Mouse (Mus musculus) intestine, postnatal 0 days (tissue): ENCODE data around the gene 2310011J03Rik. TPM values are rescaled to one million over a fixed set of nuclear protein-coding genes. Genes with fewer than 3 reads are reported as not detected.
A peak's percentile ranks its signal among the peaks of the same experiment; 100 is the strongest.

Experiments used
- ATAC-seq: fragments of 200-750 bp; cut with Nextera tagmentation; 2 replicates; pipeline ENCODE4 v1.8.0; 2017; ENCODE audit warnings: mild to moderate bottlenecking, moderate TSS enrichment, moderate library complexity
- H3K27ac ChIP-seq: fragments of 300-500 bp; sonication (generic); 2 replicates; pipeline ENCODE4 v1.5.1; 2014; ENCODE audit warnings: mild to moderate bottlenecking, low read depth, low read length, moderate library complexity
- H3K27me3 ChIP-seq: fragments of 300-500 bp; sonication (generic); replicated peaks from 2 replicates; pipeline ENCODE4 v1.6.1; 2014; ENCODE audit warnings: low read length, mixed read lengths; ENCODE audit not compliant: control insufficient read depth, insufficient read depth
- H3K36me3 ChIP-seq: fragments of 300-500 bp; sonication (generic); 2 replicates; pipeline ENCODE4 v1.6.1; 2014; ENCODE audit warnings: mild to moderate bottlenecking, moderate library complexity; ENCODE audit not compliant: control insufficient read depth, insufficient read depth
- H3K4me1 ChIP-seq: fragments of 300-500 bp; sonication (generic); replicated peaks from 2 replicates; pipeline ENCODE4 v1.6.1; 2014; ENCODE audit warnings: antibody characterized with exemption, low read length, mixed read lengths; ENCODE audit not compliant: control insufficient read depth, insufficient read depth
- H3K4me2 ChIP-seq: fragments of 300-500 bp; sonication (generic); replicated peaks from 2 replicates; pipeline ENCODE4 v1.6.1; 2014; ENCODE audit warnings: low read depth, mild to moderate bottlenecking, moderate library complexity
- H3K4me3 ChIP-seq: fragments of 300-500 bp; sonication (generic); 2 replicates; pipeline ENCODE4 v1.5.1; 2014; ENCODE audit warnings: low read depth, low read length
- H3K9ac ChIP-seq: fragments of 300-500 bp; sonication (generic); 2 replicates; pipeline ENCODE4 v1.6.1; 2014; ENCODE audit warnings: mild to moderate bottlenecking, low read depth, low read length
- H3K9me3 ChIP-seq: fragments of 300-500 bp; sonication (generic); 2 replicates; pipeline ENCODE4 v1.6.1; 2016; ENCODE audit warnings: mixed run types; ENCODE audit not compliant: control insufficient read depth
- CTCF ChIP-seq: sonication (generic); IDR thresholded peaks from 2 replicates; pipeline ENCODE4 v1.5.1; 2016; ENCODE audit warnings: low read depth, mild to moderate bottlenecking, control low read depth, antibody characterized with exemption, moderate library complexity
- WGBS: fragments of 180-500 bp; shearing (Covaris S2); extraction: QIAGEN DNeasy Blood & Tissue Kit; methylation state at CpG from one replicate; pipeline ENCODE4 v1.1.7; 2014; 5-methylcytosine and 5-hydroxymethylcytosine counted together
- polyA plus RNA-seq: library from polyadenylated mRNA; unstranded; fragments of >200 nt; fragmentation: Nextera tagmentation; extraction: Ambion mirVana; gene quantifications from 2 replicates; pipeline ENCODE4 v1.2.1, GENCODE M21; 2015

The 2310011J03Rik gene
- polyA plus RNA-seq, 1 experiment from 2014 or later: 87.6 TPM

DNA sequence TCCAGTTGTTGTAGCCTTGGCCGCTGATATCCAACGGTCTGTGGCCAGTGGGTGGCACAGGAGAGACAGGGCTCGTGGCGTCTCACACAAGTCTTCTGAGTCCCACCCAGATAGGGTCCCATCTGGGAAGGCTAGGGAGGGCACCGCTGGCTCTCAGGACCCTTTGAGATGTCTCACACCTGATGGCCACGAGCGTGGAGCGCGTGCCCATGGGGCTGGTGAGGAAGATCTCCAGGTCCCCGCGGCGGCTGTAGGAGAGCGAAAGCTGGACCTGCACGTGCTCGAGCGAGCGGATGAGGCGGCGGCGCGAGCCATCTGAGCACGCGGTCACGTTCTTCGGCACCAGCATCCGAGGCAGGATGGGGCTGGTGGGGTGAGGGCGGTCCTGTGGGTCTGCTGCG is 2.5 kb upstream of the 2310011J03Rik start:
- 4% methylated on average over 28 of the region's 28 CpGs for WGBS
- TF ChIP-seq CTCF: peak; percentile 56
- H3K4me1 ChIP-seq: peaks cover 14% of the 10 kb centered on the region
- peak overlapping the region; percentile 73 for H3K27ac ChIP-seq
- peak overlapping the region; percentile 47 for H3K4me3 ChIP-seq
- no peaks in the 10 kb centered on the region for H3K9me3 ChIP-seq
- peak overlapping the region; percentile 97 for H3K4me2 ChIP-seq
- peak; percentile 9 for ATAC-seq
- H3K9ac ChIP-seq: peak overlapping the region; percentile 28; the same call in 1 of the 2 replicates
- H3K36me3 ChIP-seq: peaks cover 16% of the 10 kb centered on the region
- no peaks in the 10 kb centered on the region for H3K27me3 ChIP-seq

DNA sequence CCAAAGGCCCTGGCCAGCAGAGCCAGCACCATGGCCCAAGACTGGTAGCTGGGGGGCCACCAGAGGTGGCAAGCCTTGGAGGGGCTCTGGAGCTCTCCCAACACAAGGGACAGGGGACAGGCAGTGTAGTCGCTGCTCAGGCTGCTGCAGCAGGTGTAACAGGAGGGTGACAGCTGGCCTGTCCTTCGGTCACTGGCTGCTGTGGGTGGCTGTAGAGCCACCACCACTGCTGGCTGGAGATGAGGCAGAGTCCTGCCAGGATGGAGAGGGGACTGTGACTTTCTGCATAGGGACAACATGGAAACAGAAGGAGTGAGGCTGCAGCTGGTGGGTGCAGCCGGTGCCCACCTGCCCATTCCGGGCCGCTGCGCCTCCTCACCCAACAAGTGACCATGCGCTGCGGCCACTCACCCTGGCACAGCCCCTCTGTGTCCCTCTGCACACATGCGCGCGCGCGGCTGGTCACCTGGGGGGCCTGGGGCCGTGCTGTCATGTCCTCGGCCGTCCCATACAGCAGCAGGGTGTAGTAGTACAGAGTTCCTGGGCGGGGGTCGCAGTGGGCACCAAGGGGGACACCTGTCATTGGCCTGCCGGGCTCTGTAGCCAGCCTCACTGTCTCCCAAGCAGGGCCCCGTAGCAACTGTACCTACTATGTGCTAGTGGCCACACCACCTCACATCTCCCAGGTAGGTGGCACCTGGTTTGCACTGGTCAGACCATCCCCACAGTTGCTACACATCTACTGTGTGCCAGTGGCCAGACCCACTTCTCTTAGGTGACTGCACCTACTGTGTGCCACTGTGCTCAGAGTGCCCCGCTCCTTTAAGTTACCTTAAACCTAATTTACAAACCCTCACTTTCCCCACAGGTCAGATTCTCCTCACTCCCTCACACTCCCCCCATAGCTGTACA is 1.6 kb upstream of the 2310011J03Rik start:
- H3K4me2 ChIP-seq: peak overlapping the region; percentile 97
- H3K4me3 ChIP-seq: no peak overlapping the region; the same call in 1 of the 2 replicates
- H3K27me3 ChIP-seq: no peaks in the 10 kb centered on the region
- no peak for ATAC-seq
- no peak overlapping the region for H3K9ac ChIP-seq
- H3K36me3 ChIP-seq: peaks cover 24% of the 10 kb centered on the region
- WGBS: 92% methylated on average over 21 of the region's 21 CpGs
- TF ChIP-seq CTCF: no peak
- peaks cover 14% of the 10 kb centered on the region for H3K4me1 ChIP-seq
- no peak overlapping the region for H3K27ac ChIP-seq
- no peaks in the 10 kb centered on the region for H3K9me3 ChIP-seq

DNA sequence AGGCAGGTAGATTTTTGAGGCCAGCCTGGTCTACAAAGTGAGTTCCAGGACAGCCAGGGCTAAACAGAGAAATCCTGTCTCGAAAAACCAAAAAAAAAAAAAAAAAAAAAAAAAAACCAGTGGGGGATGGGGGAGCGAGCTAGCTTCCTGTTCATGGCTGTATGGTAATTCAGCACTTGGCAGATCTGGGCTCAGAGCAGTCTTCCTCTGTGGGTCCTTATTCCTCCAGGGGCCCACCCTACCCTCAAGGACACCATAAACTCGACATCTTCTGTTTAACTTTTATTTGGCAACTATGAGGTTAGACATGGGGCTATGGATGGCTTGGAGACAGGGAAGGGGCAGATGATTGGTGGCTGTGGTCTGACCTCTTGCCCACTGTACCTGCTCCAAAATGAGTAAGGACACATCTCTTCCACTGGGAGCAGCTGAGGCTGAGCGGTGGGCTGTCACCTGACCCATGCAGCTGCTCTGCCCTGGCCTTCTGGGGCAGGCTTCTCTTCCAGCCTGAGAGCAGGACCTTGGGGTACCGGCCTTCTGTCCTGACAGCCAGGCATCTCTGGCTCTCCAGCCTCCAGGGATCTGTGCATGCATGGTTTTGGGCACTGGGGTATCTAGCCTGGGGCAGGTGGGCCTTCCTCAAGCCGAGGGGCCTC is 805 bp upstream of the 2310011J03Rik start:
- 66% methylated on average over 6 of the region's 6 CpGs for WGBS

DNA sequence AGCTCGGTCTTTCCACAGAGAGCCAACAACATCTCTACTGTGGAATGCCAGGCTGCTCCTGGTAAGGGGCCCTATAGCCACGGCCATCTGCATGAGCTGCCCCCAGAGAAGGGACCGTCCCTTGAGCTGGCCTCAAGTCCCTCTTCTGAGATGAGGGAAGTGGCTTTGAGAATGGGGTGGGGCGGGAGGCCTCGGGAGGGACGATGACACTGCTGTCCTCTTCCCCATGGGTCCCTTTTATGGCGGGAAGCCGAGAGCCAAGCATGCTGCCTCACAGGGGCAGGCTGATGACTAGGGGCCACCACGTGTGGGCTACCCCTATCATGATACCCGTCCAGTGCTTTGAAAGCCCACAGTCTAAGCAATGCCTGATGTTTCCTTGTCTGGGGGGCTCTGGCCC is 3.3 kb downstream of the 2310011J03Rik start:
- H3K9me3 ChIP-seq: no peaks in the 10 kb centered on the region
- TF ChIP-seq CTCF: no peak
- H3K4me1 ChIP-seq: peaks cover 10% of the 10 kb centered on the region
- 39% methylated on average over 10 of the region's 10 CpGs for WGBS
- H3K9ac ChIP-seq: no peak overlapping the region
- no peak overlapping the region for H3K27ac ChIP-seq
- H3K4me2 ChIP-seq: no peak overlapping the region
- ATAC-seq: no peak
- peaks cover 37% of the 10 kb centered on the region for H3K27me3 ChIP-seq
- peaks cover 24% of the 10 kb centered on the region for H3K36me3 ChIP-seq
- no peak overlapping the region for H3K4me3 ChIP-seq

More for the DNA sequence above, 805 bp upstream of the 2310011J03Rik start:
- no peak for ATAC-seq
- no peaks in the 10 kb centered on the region for H3K9me3 ChIP-seq
- 0 out of 2 replicates have a peak overlapping the region, but pooled peaks have one; percentile 86 for H3K27ac ChIP-seq
- TF ChIP-seq CTCF: no peak
- H3K4me2 ChIP-seq: 0 out of 2 replicates have a peak overlapping the region, but pooled peaks have one; percentile 87
- H3K4me3 ChIP-seq: no peak overlapping the region
- H3K36me3 ChIP-seq: peaks cover 24% of the 10 kb centered on the region
- 0 out of 2 replicates have a peak, but pooled peaks cover under 1% of the 10 kb centered on the region for H3K27me3 ChIP-seq
- no peak overlapping the region for H3K9ac ChIP-seq
- peaks cover 14% of the 10 kb centered on the region for H3K4me1 ChIP-seq

DNA sequence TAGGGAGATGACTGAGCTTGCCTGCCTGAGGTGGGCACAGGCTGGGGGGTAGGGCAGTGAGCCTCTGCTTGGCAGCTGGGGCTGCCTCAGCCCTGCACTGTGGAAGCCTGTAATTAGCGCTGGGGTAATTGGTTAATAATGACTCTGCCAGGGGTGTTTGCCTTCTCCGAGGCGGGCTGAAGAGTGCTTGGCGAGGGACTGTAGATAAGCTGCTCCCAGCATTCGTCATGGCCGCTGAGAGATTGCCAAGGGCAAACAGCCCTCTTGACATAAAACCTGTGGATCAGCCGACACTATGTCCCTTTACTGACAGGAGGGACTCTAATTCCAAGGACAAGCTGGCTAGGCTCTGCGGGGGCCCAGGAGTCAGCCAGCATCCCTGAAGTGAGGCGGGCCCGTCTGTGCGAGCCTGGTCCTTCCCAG is 4.0 kb downstream of the 2310011J03Rik start:
- Histone ChIP-seq H3K4me3 (no peak overlapping the region), H3K27ac (no peak overlapping the region), H3K4me2 (no peak overlapping the region), H3K36me3 (peaks cover 24% of the 10 kb centered on the region), H3K9ac (no peak overlapping the region), H3K9me3 (no peaks in the 10 kb centered on the region), H3K4me1 (peaks cover 10% of the 10 kb centered on the region), H3K27me3 (peaks cover 43% of the 10 kb centered on the region)
- no peak for ATAC-seq
- WGBS: 19% methylated on average over 11 of the region's 11 CpGs
- TF ChIP-seq CTCF: no peak

DNA sequence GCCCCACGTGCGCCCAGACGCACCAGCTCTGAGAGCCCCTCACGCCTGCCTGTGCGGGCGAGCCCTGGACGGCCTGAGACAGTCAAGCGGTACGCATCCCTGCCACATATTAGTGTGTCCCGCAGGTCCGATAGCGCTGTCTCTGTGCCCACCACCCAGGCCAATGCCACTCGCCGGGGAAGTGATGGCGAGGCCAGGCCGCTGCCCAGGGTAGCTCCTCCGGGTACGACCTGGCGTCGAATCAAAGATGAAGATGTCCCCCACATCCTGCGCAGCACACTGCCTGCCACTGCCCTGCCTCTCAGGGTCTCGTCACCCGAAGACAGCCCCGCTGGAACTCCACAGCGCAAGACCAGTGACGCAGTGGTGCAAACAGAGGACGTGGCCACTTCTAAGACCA is 5.0 kb downstream of the 2310011J03Rik start:
- H3K4me2 ChIP-seq: no peak overlapping the region

More for the DNA sequence above, 5.0 kb downstream of the 2310011J03Rik start:
- Histone ChIP-seq H3K9me3 (no peaks in the 10 kb centered on the region), H3K27me3 (peaks cover 47% of the 10 kb centered on the region), H3K4me3 (no peak overlapping the region), H3K9ac (no peak overlapping the region), H3K27ac (no peak overlapping the region), H3K36me3 (peaks cover 24% of the 10 kb centered on the region), H3K4me1 (peaks cover 10% of the 10 kb centered on the region)
- ATAC-seq: no peak
- WGBS: 46% methylated on average over 27 of the region's 27 CpGs
- no peak for TF ChIP-seq CTCF
